Mouse (Mus musculus) erythroblast, adult 5-6 weeks (primary cell): Measurements from ENCODE around the gene Nwd2. TPM values are rescaled to one million over a fixed set of nuclear protein-coding genes. Genes with fewer than 3 reads are reported as not detected.

Experiments used
- ATAC-seq: replicated peaks from 2 replicates; pipeline ENCODE4 v1.8.0; 2016; ENCODE audit warnings: moderate number of reproducible peaks, mild to moderate bottlenecking, moderate TSS enrichment, inconsistent platforms; ENCODE audit not compliant: poor library complexity, low FRiP score, severe bottlenecking
- total RNA-seq, 2 experiments: library from RNA; stranded (forward) in 1 of 2; stranded (reverse) in 1 of 2; fragments of 150-400 nt in 1 of 2; fragments of 200-764, 138-1000 nt in 1 of 2; gene quantifications; 2 replicates each; pipeline versions ENCODE4 v1.2.3 to v1.2.4; 2015 to 2017; ENCODE audit warnings: low replicate concordance in 2 of 2

The Nwd2 gene
- total RNA-seq, 2 experiments from 2014 or later, result not detected

DNA sequence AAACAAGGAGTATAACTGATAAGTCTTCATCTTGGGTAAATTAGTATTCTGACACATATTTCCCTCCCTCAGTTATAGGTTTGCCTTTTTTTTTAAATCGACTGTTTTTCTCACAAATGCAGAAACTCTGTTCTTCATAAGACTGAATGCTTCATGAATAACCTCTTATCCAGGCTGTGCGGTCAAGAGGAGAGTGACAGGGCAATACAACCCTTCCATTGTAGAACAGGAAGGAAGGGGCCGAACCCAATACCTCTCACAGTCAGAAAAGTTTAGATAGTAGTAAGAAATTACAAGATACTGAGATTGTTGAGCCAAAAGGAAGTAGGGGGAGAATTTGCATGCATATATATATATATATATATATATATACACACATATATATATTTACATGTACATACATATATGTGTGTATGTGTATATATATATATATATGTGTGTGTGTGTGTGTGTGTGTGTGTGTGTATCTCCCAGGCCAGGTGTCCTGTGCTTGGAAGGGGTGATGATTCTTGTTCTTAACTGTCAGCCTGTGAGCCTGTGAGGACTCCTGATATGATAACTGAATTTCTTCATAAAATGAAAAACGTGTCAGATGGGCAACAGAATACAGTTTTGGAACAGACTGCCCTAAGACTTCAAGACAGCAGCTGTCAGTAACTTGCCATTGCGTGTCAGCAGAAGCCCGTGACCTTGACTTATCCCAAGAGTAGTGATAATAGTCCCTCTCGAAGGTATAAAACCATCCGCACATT, 175.9 kb downstream of the Nwd2 start:
- no peak for ATAC-seq

DNA sequence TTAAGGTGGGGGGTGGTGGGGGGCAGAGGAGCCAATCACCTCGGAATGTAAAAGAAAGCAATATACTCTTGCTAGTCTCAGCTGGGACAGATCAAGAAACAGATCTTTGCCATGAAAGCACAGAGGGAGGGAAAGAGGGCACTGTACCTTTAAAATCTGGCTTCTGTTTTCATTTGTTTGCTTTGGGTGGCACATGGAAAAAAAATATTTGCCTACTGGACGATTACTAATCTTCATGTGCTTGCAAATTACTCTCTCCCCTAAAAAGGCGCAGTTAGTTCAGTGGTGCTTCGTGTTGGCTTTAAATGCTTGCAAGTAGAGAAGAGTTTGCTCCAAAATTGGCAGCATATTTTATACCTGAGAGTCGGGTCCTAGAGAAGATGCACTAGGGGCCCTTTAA, 177.0 kb downstream of the Nwd2 start:
- ATAC-seq, result no peak

DNA sequence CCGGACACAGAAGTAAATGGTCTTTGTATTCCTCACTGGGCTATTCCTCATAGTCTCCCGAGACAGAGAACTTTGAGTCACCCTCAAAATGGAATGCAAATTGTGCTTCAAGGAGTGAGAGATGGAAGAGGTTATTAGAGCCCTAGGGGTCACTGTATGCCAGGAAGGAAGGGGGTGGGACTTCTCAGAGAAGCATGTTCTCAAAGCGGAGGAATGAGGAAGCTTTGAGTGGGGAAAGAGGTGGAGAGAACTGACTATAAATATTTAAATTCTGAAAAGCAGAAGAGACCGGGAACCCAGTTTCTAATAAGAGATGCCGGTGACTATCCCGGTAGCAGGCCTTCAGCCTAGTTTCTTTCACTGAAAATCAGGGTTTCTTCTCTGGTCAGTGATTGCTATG, 178.1 kb downstream of the Nwd2 start:
- ATAC-seq, result no peak

DNA sequence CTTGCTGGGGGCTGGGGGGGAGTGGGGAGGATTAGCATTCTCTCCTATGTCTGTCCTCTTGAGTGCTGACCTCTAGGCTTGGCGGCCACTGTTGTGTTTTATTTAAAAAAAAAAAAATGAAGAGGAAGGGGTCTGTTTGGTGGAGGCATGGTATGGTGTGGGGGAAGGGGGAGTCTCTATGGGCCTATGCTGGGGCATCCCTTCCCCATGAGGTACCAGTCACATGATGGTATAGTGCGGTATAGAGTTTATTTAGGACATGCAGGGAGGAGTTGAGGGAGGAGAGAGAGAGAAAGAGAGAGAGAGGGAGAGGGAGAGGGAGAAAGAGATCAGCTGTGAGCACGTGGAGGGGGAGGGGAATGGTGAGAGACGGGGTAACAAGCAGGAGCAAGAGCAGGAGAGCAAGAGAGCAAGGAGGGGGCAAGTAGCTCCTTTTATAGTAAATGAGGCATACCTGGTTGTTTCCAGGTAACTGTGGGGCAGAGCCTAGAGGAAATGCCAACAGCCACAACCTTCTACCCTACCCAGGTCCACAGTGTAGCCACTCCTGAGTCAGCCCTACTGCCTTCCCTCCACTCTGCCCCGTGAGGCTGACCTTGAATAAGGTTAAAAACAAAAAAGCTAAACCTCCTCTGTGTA, 178.6 kb downstream of the Nwd2 start:
- no peak for ATAC-seq

DNA sequence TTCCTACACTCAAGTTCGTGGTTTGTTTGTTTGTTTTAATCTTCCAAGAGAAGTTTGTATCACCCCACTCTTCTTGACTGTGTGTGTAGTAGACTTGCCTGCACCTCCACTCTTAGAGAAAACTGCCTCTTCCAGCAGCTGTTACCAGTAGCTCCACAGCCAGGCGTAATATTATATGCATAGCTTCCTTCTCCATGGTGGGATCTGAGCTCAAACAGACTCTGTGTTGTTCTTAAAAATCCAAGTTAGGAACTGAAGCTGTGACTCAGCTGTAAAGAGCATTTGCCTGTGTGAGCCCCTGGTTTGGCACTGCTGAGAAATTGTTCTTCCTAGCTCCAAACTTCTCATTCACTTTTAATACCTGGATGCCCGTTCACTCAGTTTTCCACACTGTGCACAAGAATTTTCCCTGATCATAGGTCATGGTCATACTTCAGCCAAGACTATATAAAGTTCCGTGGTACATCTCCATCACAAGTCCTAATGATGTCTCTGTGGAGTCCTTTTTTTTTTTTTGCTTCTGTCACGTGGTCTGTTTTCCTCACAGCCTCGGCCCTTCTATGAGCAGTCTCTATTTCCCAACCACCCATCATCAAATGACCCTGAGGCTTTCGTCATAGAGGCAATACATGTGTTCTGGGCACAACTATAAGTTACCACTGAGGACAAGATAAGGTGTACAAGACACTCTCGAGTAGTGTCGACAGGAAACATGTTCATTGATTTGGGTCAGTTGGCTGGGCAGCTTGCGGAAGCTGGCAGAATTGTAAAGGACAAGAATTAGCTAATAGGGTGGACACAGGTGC, 179.7 kb downstream of the Nwd2 start:
- ATAC-seq, result no peak

DNA sequence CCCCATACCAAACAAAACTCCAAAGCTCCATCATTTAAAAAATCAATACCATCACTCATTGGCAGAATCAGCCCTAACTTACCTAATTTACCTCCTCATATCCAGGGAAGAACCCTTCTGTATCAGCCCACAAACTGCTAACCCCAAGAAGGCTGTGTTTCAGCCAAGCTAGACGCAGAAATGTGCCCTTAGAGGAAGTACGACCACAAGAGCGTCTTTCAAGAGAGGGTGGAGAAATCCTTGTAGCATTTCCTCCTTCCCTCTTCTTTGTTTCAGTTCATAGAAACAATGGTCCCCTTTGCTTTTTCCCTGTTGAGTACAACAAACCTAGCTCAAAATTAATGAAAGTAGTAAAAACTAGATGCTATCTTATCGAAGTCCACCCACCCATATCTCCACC, 182.2 kb downstream of the Nwd2 start:
- no peak for ATAC-seq

DNA sequence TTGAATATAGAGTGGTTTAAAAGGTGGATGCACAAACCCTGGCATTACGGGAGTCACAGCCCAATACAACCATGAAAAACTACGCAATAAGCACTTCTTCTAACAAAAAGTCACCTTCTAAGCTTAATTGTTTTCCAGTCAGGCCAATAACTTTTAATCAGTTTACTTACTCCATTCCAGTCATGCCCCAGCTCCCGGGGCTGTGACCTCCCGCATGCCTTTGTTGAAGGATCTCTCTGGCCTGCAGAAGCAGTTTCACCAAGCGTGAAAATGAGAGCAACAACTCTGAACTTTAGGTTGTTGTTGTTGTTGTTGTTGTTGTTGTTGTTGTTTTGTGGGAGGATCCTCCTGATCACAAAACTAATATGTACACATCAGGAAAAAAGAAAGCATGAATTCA, 185.1 kb downstream of the Nwd2 start:
- ATAC-seq, result no peak

DNA sequence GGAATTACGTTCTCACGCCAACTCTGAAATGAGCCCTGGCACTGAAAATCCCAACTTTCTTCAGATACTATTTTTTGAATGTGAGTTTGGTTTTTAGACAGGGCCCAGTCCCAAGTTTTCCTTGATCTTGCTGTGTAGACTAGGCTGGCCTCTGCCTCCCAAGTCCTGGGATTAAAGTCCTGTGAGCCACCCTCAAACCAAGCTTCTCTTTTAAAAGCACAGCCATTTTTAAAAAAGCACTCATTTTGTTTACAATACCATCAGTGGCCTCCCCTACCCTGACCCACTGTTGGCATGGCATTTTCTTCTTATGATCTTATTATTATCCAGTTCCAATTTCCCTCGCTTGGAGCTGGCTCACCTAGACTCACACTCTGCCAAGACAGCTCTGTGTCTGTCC, 185.5 kb downstream of the Nwd2 start:
- no peak for ATAC-seq

DNA sequence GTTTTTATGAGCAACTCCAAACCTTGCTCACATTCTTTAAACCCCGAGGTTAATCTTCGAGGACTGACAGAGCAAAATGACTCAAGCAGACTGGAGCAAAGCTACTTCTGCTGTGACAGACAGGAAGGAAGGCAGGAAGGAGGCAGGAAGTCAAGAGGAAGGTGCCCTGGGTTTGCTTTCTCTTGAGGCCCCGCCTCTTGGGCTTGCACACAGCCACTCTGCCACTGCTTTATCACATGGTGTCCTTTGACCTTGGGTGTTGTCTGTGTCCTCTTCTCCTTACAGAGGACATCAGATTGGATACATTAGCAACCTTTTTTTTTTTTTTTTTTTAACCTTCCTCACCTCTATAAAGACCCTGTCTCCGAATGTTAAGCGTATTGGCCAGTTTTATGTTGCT, 188.2 kb downstream of the Nwd2 start:
- no peak for ATAC-seq

DNA sequence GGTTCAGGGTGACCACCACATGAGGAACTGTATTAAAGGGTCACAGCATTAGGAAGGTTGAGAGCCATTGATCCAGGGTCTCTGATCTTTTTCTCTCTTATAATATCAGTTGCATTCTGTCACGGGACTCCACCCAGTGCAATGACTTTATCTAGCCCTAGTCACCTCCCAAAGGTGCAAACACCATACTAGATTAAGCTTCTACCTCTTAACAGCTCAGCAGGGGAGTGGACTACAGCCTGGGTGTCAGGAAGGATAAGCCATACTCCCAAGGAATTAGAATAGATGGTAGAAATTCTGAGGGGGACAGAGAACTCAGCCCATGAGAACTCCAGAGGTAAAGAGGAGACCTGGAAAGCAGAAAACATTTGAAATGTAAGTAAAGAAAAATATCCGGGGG, 188.9 kb downstream of the Nwd2 start:
- no peak for ATAC-seq

DNA sequence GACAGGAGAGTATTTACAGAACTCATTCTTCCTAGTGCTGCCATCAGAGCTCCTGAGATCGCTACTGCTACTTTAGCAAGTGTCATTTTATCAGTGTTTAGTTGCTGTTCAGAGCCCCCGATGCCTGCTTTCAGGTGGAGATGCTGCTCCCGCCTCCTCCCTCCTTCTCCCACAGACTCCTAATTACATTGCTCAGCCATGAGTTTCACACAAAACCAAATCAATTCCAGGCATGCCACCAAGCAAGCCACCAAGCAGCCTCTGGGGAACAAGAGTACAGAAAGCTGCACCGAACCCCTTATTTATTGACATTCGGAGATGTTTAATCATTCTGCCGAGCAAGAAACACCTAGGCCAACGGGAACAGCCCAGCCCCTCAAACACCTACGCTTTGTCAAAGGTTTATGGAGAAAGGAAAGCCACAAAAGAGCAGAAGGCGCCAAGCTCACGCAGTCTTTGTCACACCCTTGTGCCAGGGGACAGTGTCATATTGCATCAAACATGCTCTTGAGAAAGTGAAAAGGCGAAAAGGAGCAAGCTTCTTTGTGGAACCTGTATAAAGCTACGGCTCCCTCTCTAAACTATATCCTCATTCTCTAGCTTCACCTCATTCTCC, 191.0 kb downstream of the Nwd2 start:
- no peak for ATAC-seq

DNA sequence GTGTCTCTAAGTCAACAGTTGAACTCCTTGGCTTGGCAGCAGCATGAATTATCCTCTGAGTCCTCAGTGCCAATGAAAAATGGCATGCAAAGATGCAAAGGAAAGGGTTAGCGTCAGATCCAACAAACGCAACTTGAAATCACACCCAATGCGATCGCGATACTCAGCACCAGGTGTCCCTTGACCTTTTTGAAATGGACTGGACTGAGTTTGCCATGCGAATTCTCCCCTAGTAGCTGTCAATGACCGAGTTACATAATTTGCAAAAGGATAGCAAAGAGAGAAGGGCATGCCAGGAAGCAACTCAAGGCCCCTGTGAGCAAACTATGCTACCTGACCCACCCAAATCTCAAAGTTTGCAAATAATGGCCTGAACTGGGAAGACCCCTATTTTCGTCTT, 198.2 kb downstream of the Nwd2 start:
- no peak for ATAC-seq

DNA sequence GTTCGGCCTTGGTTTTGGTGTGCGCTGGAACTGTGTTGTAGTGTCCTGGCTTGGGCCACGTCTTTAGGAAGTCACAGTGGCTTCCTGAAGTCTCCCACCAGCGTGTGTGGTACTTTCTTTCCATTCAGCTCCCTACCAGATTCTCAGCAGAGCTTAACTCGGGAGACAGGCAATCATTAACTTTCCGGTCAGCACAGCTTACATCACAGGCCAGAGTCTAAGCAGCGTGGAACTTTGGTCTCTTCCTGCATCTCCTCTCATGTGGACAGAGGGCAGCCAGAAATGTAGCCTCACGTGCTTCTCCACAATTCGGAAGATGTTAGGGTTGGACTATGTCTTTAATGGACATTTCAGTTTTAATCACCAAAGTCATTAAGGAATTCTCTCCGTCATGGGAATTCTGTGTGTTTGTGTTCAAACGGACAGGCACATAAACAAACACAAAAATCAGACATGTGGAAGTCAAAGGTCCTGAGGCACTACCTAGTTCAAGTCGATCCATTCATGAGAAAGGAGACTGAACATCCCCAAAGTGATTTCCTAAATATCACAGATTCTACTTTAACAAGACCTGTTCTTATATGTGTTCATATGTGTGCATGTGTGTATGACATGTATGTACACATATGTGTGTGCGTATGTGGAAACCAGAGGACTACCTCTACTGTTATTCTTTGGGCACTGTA, 198.8 kb downstream of the Nwd2 start:
- ATAC-seq, result no peak

DNA sequence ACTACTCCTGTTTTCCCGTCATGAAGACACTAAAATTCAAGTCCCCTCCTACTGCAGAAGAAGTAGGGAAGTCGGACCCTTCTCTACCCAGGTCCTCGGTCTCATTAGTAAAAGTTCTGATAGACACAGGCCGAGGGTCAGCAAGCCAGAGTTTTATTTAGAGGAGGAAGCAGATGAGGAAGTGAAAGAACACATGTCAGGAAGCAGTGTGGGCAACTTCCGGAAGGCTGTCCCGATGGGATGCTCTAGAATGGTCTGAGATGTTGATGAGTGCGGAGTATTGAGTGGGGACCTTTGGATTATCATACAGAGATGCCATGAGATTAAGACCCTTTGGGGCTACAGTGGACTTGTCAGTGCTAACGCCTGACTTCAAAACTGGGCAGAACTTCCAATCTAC, 210.0 kb downstream of the Nwd2 start:
- no peak for ATAC-seq

Other genes starting within 250 kb of the Nwd2 start
- 0.77 TPM in 1 of 2 replicates, not detected in the other for gene 0610040J01Rik, start 163.3 kb downstream of the Nwd2 start, total RNA-seq (2015; ENCODE audit: low replicate concordance)
- 2.4 TPM in 1 of 2 replicates, not detected in the other for gene 0610040J01Rik, start 163.3 kb downstream of the Nwd2 start, total RNA-seq (2017; ENCODE audit: low replicate concordance)